Mouse (Mus musculus) embryonic fibroblast, embryonic 13.5 days (primary cell): ENCODE results near the gene Smarcd3.
"Not testable (repeated sequence)": the region's sequence is repeated elsewhere in the genome, so short reads cannot be mapped to it uniquely, and the experiment has no call there.

Experiments used
- CTCF ChIP-seq: IDR thresholded peaks from 2 replicates; pipeline ENCODE4 v1.5.1; 2011; ENCODE audit warnings: mild to moderate bottlenecking, control low read depth, low read length, moderate library complexity, borderline replicate concordance; ENCODE audit not compliant: insufficient read depth
- POLR2A ChIP-seq: IDR thresholded peaks from 2 replicates; pipeline ENCODE4 v1.6.1; 2011; ENCODE audit warnings: low read depth, mild to moderate bottlenecking, control low read depth, low read length, moderate library complexity

- not testable (repeated sequence) for TF ChIP-seq CTCF, POLR2A
Observed at GRCm38 (mm10) chr5:24555335-24555734, 68.9 kb downstream of the Smarcd3 start.
